Mouse (Mus musculus) olfactory bulb, adult 2 months (tissue): ENCODE data around the gene Kat5.

Experiments
- CTCF ChIP-seq: fragments of 200-500 bp; IDR thresholded peaks from 2 replicates; pipeline ENCODE4 v1.5.1; 2012; ENCODE audit warnings: low read depth, mild to moderate bottlenecking, low read length, moderate library complexity; ENCODE audit not compliant: insufficient read depth
- POLR2A ChIP-seq: fragments of 200-500 bp; IDR thresholded peaks from 2 replicates; pipeline ENCODE4 v1.6.1; 2012; ENCODE audit warnings: mild to moderate bottlenecking, low read depth, low read length, moderate library complexity; ENCODE audit not compliant: insufficient read depth

DNA sequence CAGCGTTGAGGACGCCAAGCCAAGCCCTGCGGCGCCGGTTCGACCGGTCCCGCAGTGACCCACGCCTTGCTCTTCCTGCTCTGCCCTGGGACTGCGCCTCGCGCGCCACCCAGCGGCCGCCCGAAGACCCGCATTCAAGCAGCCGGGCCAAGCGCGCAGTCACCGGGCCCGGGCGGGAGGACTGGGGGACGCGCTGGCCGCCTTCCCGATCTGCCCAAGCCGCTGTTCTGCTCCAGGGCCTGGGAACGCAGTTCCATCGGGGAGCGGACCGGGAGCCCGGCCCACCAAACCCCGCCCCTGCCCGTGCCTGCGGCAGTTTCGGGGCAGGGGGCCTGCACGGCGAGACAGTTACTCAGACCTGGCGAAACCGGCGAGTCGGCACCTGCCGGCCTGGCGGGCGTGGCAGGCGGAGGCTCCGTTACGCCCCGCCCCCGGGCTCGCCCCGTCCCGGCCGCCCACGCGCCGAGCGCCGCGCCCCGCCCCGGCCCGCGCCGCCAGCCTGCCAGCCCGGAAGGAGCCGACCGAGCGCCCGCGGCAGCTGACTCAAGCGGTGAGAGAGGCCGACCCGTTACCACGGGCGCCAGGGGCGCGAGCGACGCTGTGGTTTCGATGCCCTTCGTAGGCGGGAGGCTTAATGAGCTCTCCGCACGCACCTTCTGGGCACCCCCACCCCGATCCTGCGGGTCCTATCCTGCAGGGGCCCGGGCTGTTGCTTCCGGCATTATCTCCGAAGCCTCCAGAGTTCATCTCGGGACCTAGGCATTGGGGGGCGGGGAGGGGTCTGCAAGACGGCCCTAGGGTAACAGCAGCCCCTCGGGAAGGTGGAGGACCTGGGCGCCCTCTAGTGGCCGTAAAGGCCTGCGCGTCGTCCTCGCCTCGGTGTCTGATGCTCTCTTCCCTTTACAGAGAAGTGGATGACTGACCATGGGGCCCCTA lies 42.2 kb downstream of the Kat5 start, which contains the start of gene Ap5b1:
- TF ChIP-seq CTCF = peak; percentile 92
- TF ChIP-seq POLR2A = peak; percentile 20; the same call in 1 of the 2 replicates
